14 mouse cellular contexts compared by ENCODE assay signal in the genomic region with DNA sequence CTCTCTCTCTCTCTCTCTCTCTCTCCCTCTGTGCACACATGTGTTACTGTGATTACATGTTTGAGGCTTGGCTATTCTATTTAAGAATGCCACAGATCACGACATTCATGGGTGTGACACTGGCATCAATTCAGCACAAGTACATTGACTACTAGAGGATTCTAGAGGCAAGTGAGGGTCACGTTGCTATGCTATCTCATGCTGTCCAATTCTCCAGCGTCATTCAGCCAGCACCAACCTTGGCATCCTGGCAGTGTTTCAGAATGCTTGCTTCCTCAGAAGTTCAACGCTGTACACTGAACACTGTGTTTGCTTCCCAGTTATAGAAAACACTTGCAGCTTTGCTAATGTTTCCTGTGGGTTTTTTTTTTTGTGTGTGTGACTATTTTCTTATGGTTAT.
DNase-seq lines count a peak whose midpoint lies in the region; ATAC-seq and TF ChIP-seq lines count a peak whose summit lies in the region.
"Had no signal": no experiment of that assay in that cellular context is flagged by ENCODE, and none has a peak within 500 bp of the region (broad histone marks: within the 10 kb centered on the region; RNA-seq: fewer than 3 reads in every experiment).

No protein-coding gene starts in this region.

- TF ChIP-seq POLR2A in lung, adult 2 months (IDR thresholded peaks at IDR 0.05; ENCODE audit: borderline replicate concordance, extremely low read depth, low read depth, low read length) = no peak

- intact Hi-C loops in left cerebral cortex, adult 2 months (cut with DNase I) = no loop called here

- H3K4me1 ChIP-seq in lung, embryonic 14.5 days (ENCODE audit: insufficient read depth) = peaks cover 5% of the 10 kb centered on the region; the same call in 1 of the 2 replicates
- peaks cover 8% of the 10 kb centered on the region for H3K4me1 ChIP-seq in lung, adult 2 months (ENCODE audit: control insufficient read depth, insufficient read depth, low read length)
- H3K4me1 ChIP-seq in heart, embryonic 15.5 days (replicated peaks) = peaks cover 26% of the 10 kb centered on the region
- H3K4me1 ChIP-seq: embryonic facial prominence, embryonic 15.5 days; midbrain, embryonic 10.5 days had no signal

- no peak overlapping the region for H3K4me3 ChIP-seq in lung, embryonic 14.5 days (ENCODE audit: low read depth, low read length)
- no peak overlapping the region for H3K4me3 ChIP-seq in lung, adult 2 months (replicated peaks; ENCODE audit: extremely low read depth, low read depth, low read length)
- H3K4me3 ChIP-seq in heart, embryonic 15.5 days = no peak overlapping the region
- no peak overlapping the region for H3K4me3 ChIP-seq in left cerebral cortex, adult 2 months
- H3K4me3 ChIP-seq: embryonic facial prominence, embryonic 15.5 days; midbrain, embryonic 10.5 days had no signal

- no peaks in the 10 kb centered on the region for H3K27me3 ChIP-seq in lung, embryonic 14.5 days (ENCODE audit: insufficient read depth, low read length)
- no peaks in the 10 kb centered on the region for H3K27me3 ChIP-seq in heart, embryonic 15.5 days
- H3K27me3 ChIP-seq: embryonic facial prominence, embryonic 15.5 days had no signal

- H3K4me2 ChIP-seq in lung, embryonic 14.5 days = no peak overlapping the region
- no peak overlapping the region for H3K4me2 ChIP-seq in heart, embryonic 15.5 days
- H3K4me2 ChIP-seq: embryonic facial prominence, embryonic 15.5 days; liver, embryonic 11.5 days had no signal

- 55% methylated on average over 4 of the region's 4 CpGs for WGBS in lung, embryonic 14.5 days
- WGBS in lung, adult 2 months = 12% methylated on average over 4 of the region's 4 CpGs
- WGBS in heart, embryonic 15.5 days = 21% methylated on average over 4 of the region's 4 CpGs

- ATAC-seq in lung, embryonic 14.5 days (ENCODE audit: insufficient read depth) = no peak
- ATAC-seq in heart, embryonic 15.5 days (replicated peaks; ENCODE audit: insufficient number of reproducible peaks, insufficient read depth, low FRiP score, low read depth) = peak; percentile 73
- peak; percentile 75 for ATAC-seq in megakaryocyte-erythroid progenitor cell, adult 5-6 weeks (replicated peaks; ENCODE audit: low FRiP score, low TSS enrichment, poor library complexity, severe bottlenecking)
- ATAC-seq: intestine, postnatal 0 days had no signal

- H3K36me3 ChIP-seq in lung, embryonic 14.5 days (ENCODE audit: insufficient read depth) = no peaks in the 10 kb centered on the region
- H3K36me3 ChIP-seq in heart, embryonic 15.5 days = no peaks in the 10 kb centered on the region
- H3K36me3 ChIP-seq: embryonic facial prominence, embryonic 15.5 days; midbrain, embryonic 10.5 days had no signal

- H3K9ac ChIP-seq in lung, embryonic 14.5 days = no peak overlapping the region
- no peak overlapping the region for H3K9ac ChIP-seq in heart, embryonic 15.5 days
- H3K9ac ChIP-seq: embryonic facial prominence, embryonic 15.5 days had no signal

- H3K27ac ChIP-seq in lung, embryonic 14.5 days (ENCODE audit: low read depth) = no peak overlapping the region
- H3K27ac ChIP-seq in heart, embryonic 15.5 days = peak overlapping the region; percentile 73
- no peak overlapping the region for H3K27ac ChIP-seq in left cerebral cortex, adult 2 months
- H3K27ac ChIP-seq: embryonic facial prominence, embryonic 15.5 days; midbrain, embryonic 10.5 days had no signal

- DNase-seq in lung, embryonic 14.5 days = peak; percentile 26
- DNase-seq in lung, adult 2 months = no peak
- DNase-seq in adrenal gland, postnatal 14 days = peak; percentile 79
- DNase-seq in T-cell, adult 2 months (ENCODE audit: low spot score) = no peak
- no peak for DNase-seq in left cerebral cortex, adult 2 months (ENCODE audit: extremely low spot score in 1 of 2, low spot score in 2 of 2)
- DNase-seq in retina, postnatal 1 day = no peak
- DNase-seq: cerebellum, adult 2 months; gastrocnemius, postnatal 25 days had no signal

- H3K9me3 ChIP-seq in lung, embryonic 14.5 days (ENCODE audit: low read depth, low read length) = no peaks in the 10 kb centered on the region
- H3K9me3 ChIP-seq in heart, embryonic 15.5 days (replicated peaks) = no peaks in the 10 kb centered on the region
- H3K9me3 ChIP-seq: embryonic facial prominence, embryonic 15.5 days; midbrain, embryonic 10.5 days had no signal

- TF ChIP-seq CTCF in lung, embryonic 14.5 days (IDR thresholded peaks at IDR 0.05; ENCODE audit: low read depth) = no peak
- TF ChIP-seq CTCF in lung, adult 2 months (IDR thresholded peaks at IDR 0.05; ENCODE audit: insufficient read depth, low read length) = no peak
- no peak for TF ChIP-seq CTCF in left cerebral cortex, adult 2 months (IDR thresholded peaks at IDR 0.05)

Comparison
In these comparisons a context has a peak if more than half of its experiments do, and no peak if none do; other contexts are left out.
1. DNase-seq: peak in lung, embryonic 14.5 days (single experiment) and adrenal gland, postnatal 14 days (single experiment); none in lung, adult 2 months (single experiment), T-cell, adult 2 months (single experiment), left cerebral cortex, adult 2 months (0 of 2) and retina, postnatal 1 day (single experiment).